Mouse (Mus musculus): ENCODE measurements around the gene Macrod1.
A peak's percentile ranks its signal among the peaks of the same experiment; 100 is the strongest.
"Not testable (repeated sequence)": the region's sequence is repeated elsewhere in the genome, so short reads cannot be mapped to it uniquely, and the experiment has no call there.

Gene Macrod1

GRCm38 (mm10) chr19:7056248-7057087 lies at the start of gene Macrod1:
Gene Macrod1, plus strand, starts transcription at chr19:7056810.
- peak; percentile 92 for DNase-seq (ENCODE audit: low read depth, low spot score)

GRCm38 (mm10) chr19:7006892-7007593 lies 49.6 kb upstream of the Macrod1 start:
- DNase-seq (ENCODE audit: low read depth, low spot score) = peak; percentile 36

GRCm38 (mm10) chr19:7012426-7012825 lies 44.2 kb upstream of the Macrod1 start:
- no peak for DNase-seq (ENCODE audit: low read depth, low spot score)

GRCm38 (mm10) chr19:7013984-7014383 lies 42.6 kb upstream of the Macrod1 start:
- no peak for DNase-seq (ENCODE audit: low read depth, low spot score)

- no peak for DNase-seq (ENCODE audit: low read depth, low spot score)
These were observed 42.0 kb upstream of the Macrod1 start for GRCm38 (mm10) chr19:7014481-7015135.

- no peak for DNase-seq (ENCODE audit: low read depth, low spot score)
These were observed 38.8 kb upstream of the Macrod1 start for GRCm38 (mm10) chr19:7017541-7018457.

- no peak for DNase-seq (ENCODE audit: low read depth, low spot score)
These were observed 38.1 kb upstream of the Macrod1 start for GRCm38 (mm10) chr19:7018546-7018945.

GRCm38 (mm10) chr19:7019191-7019590 lies 37.4 kb upstream of the Macrod1 start, which contains the start of gene Fermt3:
Gene Fermt3, minus strand, starts transcription at chr19:7019469.
- DNase-seq (ENCODE audit: low read depth, low spot score) = peak; percentile 36

GRCm38 (mm10) chr19:7020224-7020641 lies 36.4 kb upstream of the Macrod1 start:
- peak; percentile 80 for DNase-seq (ENCODE audit: low read depth, low spot score)

GRCm38 (mm10) chr19:7029531-7029930 lies 27.1 kb upstream of the Macrod1 start:
- DNase-seq (ENCODE audit: low read depth, low spot score) = peak; percentile 87

- DNase-seq (ENCODE audit: low read depth, low spot score) = no peak
These were observed 22.6 kb upstream of the Macrod1 start for GRCm38 (mm10) chr19:7034006-7034405.

- DNase-seq (ENCODE audit: low read depth, low spot score) = peak; percentile 65
These were observed 17.4 kb upstream of the Macrod1 start for GRCm38 (mm10) chr19:7039088-7039720.

- DNase-seq (ENCODE audit: low read depth, low spot score) = peak; percentile 100
These were observed 16.6 kb upstream of the Macrod1 start, which contains the start of gene Stip1 for GRCm38 (mm10) chr19:7039841-7040636. Gene Stip1, minus strand, starts transcription at chr19:7039967.

GRCm38 (mm10) chr19:7040637-7041130 lies 15.9 kb upstream of the Macrod1 start:
- DNase-seq (ENCODE audit: low read depth, low spot score) = no peak

- no peak for DNase-seq (ENCODE audit: low read depth, low spot score)
These were observed 15.4 kb upstream of the Macrod1 start for GRCm38 (mm10) chr19:7041171-7041570.

GRCm38 (mm10) chr19:7044279-7044678 lies 12.3 kb upstream of the Macrod1 start:
- no peak for DNase-seq (ENCODE audit: low read depth, low spot score)

- peak; percentile 67 for DNase-seq (ENCODE audit: low read depth, low spot score)
These were observed 11.9 kb upstream of the Macrod1 start for GRCm38 (mm10) chr19:7044706-7045105.

- DNase-seq (ENCODE audit: low read depth, low spot score) = not testable (repeated sequence)
These were observed 3.2 kb upstream of the Macrod1 start for GRCm38 (mm10) chr19:7053382-7053781.

GRCm38 (mm10) chr19:7054772-7055171 lies 1.8 kb upstream of the Macrod1 start:
- DNase-seq (ENCODE audit: low read depth, low spot score) = no peak
